Mouse (Mus musculus) gastrocnemius, adult 2 months (tissue): ENCODE data around the gene 1700122O11Rik. TPM values are rescaled to one million over a fixed set of nuclear protein-coding genes. Genes with fewer than 3 reads are reported as not detected.

Experiments used
- DNase-seq: peaks from one replicate; pipeline ENCODE4 v3.0.0; 2022
- H3K27ac ChIP-seq: fragments of 200-600 bp; 2 replicates; pipeline ENCODE4 v1.8.1; 2022; ENCODE audit warnings: mild to moderate bottlenecking
- H3K4me3 ChIP-seq: fragments of 200-600 bp; 2 replicates; pipeline ENCODE4 v1.8.1; 2022; ENCODE audit warnings: mild to moderate bottlenecking, moderate library complexity
- CTCF ChIP-seq: fragments of 200-600 bp; IDR thresholded peaks from 2 replicates; pipeline ENCODE4 v1.8.1; 2022; ENCODE audit warnings: antibody characterized with exemption, mild to moderate bottlenecking, moderate library complexity
- intact Hi-C: fragments of 180-260 bp; cut with DNase I; formaldehyde crosslinking; loops from one replicate; pipeline ENCODE4 v1.15.1; 2025
- long read RNA-seq, 2 experiments: library from polyadenylated mRNA; stranded (forward); transcript quantifications; one replicate each; pipeline ENCODE4 v2.0.0; 2021
- total RNA-seq, 2 experiments: library from RNA; stranded (reverse); gene quantifications; 2 replicates each; pipeline ENCODE4 v1.2.3; 2021

1700122O11Rik gene
- total RNA-seq: not detected
- long read RNA-seq, experiment 1: 0 reads
- long read RNA-seq, experiment 2: 0 reads

- no peak for TF ChIP-seq CTCF
- no peak for DNase-seq
- Histone ChIP-seq H3K4me3 (no peak within 1 kb of the TSS), H3K27ac (no peak within 1 kb of the TSS)
- intact Hi-C loops: loop anchor here (5.0 kb wide), 1 partner anchor 61 kb away; no protein-coding TSS in a partner anchor
Observed at GRCm38 (mm10) chr17:48038193-48038592, at the start of gene 1700122O11Rik. TSS of gene 1700122O11Rik (minus strand) at chr17:48038293.

GRCm38 (mm10) chr17:48080626-48081025 is 42.5 kb upstream of the 1700122O11Rik start:
- Histone ChIP-seq H3K4me3 (no peak overlapping the region), H3K27ac (no peak overlapping the region)
- TF ChIP-seq CTCF: no peak
- intact Hi-C loops: no loop called here
- no peak for DNase-seq

GRCm38 (mm10) chr17:48067729-48068128 is 29.6 kb upstream of the 1700122O11Rik start:
- Histone ChIP-seq H3K4me3 (no peak overlapping the region), H3K27ac (no peak overlapping the region)
- DNase-seq: no peak
- intact Hi-C loops: no loop called here
- no peak for TF ChIP-seq CTCF

GRCm38 (mm10) chr17:48067083-48067614 is 29.1 kb upstream of the 1700122O11Rik start:
- no peak for TF ChIP-seq CTCF
- H3K4me3 ChIP-seq: no peak overlapping the region
- DNase-seq: no peak
- intact Hi-C loops: no loop called here
- no peak overlapping the region for H3K27ac ChIP-seq

- no peak for TF ChIP-seq CTCF
- no peak overlapping the region for H3K4me3 ChIP-seq
- no peak overlapping the region; the same call in 1 of the 2 replicates for H3K27ac ChIP-seq
- intact Hi-C loops: no loop called here
- DNase-seq: no peak
Observed at GRCm38 (mm10) chr17:48065081-48065501, 27.0 kb upstream of the 1700122O11Rik start.

GRCm38 (mm10) chr17:48064196-48064843 is 26.2 kb upstream of the 1700122O11Rik start:
- TF ChIP-seq CTCF: no peak
- DNase-seq: no peak
- H3K27ac ChIP-seq: peak overlapping the region; percentile 46; the same call in 1 of the 2 replicates
- intact Hi-C loops: no loop called here
- H3K4me3 ChIP-seq: no peak overlapping the region

GRCm38 (mm10) chr17:48057382-48057781 is 19.3 kb upstream of the 1700122O11Rik start:
- no peak for TF ChIP-seq CTCF
- Histone ChIP-seq H3K4me3 (peak overlapping the region; percentile 55), H3K27ac (peak overlapping the region; percentile 70)
- intact Hi-C loops: no loop called here
- peak; percentile 72 for DNase-seq

GRCm38 (mm10) chr17:48055076-48055816 is 17.2 kb upstream of the 1700122O11Rik start:
- intact Hi-C loops: no loop called here
- no peak overlapping the region for H3K4me3 ChIP-seq
- no peak for DNase-seq
- TF ChIP-seq CTCF: no peak
- no peak overlapping the region for H3K27ac ChIP-seq

- 0 out of 2 replicates have a peak, but pooled peaks have one; percentile 2 for TF ChIP-seq CTCF
Observed at GRCm38 (mm10) chr17:48053646-48054045, 15.6 kb upstream of the 1700122O11Rik start.

GRCm38 (mm10) chr17:48052338-48053067 is 14.4 kb upstream of the 1700122O11Rik start:
- Histone ChIP-seq H3K4me3 (no peak overlapping the region), H3K27ac (no peak overlapping the region)
- no peak for DNase-seq
- TF ChIP-seq CTCF: no peak
- intact Hi-C loops: no loop called here

More at GRCm38 (mm10) chr17:48053646-48054045, 15.6 kb upstream of the 1700122O11Rik start:
- Histone ChIP-seq H3K27ac (no peak overlapping the region), H3K4me3 (no peak overlapping the region)
- intact Hi-C loops: no loop called here
- DNase-seq: no peak

GRCm38 (mm10) chr17:48051638-48052337 is 13.7 kb upstream of the 1700122O11Rik start:
- DNase-seq: no peak
- H3K4me3 ChIP-seq: no peak overlapping the region
- peak; percentile 2; the same call in 1 of the 2 replicates for TF ChIP-seq CTCF
- H3K27ac ChIP-seq: no peak overlapping the region
- intact Hi-C loops: no loop called here

GRCm38 (mm10) chr17:48045631-48046030 is 7.5 kb upstream of the 1700122O11Rik start:
- no peak overlapping the region for H3K4me3 ChIP-seq
- intact Hi-C loops: loop anchor here (1.0 to 5.0 kb wide), 5 partner anchors 55 to 253 kb away; partner anchors contain the start of gene Foxp4
- DNase-seq: peak; percentile 82
- peak; percentile 82 for TF ChIP-seq CTCF
- no peak overlapping the region for H3K27ac ChIP-seq
